ENCODE assay signal across 32 mouse cellular contexts in genomic region chr19:40272674-40273073, GRCm38 (mm10). TPM values are rescaled to one million over a fixed set of nuclear protein-coding genes. Genes with fewer than 3 reads are reported as not detected.
DNase-seq lines count a peak whose midpoint lies in the region; ATAC-seq lines count a peak whose summit lies in the region.
"Had no signal": no experiment of that assay in that cellular context is flagged by ENCODE, and none has a peak within 500 bp of the region (broad histone marks: within the 10 kb centered on the region; RNA-seq: fewer than 3 reads in every experiment).

No protein-coding gene starts in this region.

- no peak overlapping the region for H3K4me2 ChIP-seq in forebrain, embryonic 16.5 days (ENCODE audit: low read length)
- no peak overlapping the region for H3K4me2 ChIP-seq in midbrain, embryonic 11.5 days
- H3K4me2 ChIP-seq in midbrain, embryonic 16.5 days (ENCODE audit: low read length): no peak overlapping the region
- H3K4me2 ChIP-seq: limb, embryonic 12.5 days; midbrain, embryonic 12.5 days; neural tube, embryonic 13.5 days had no signal

- peaks cover 42% of the 10 kb centered on the region for H3K27me3 ChIP-seq in forebrain, embryonic 10.5 days (ENCODE audit: poor library complexity, severe bottlenecking)
- peaks cover 19% of the 10 kb centered on the region for H3K27me3 ChIP-seq in forebrain, embryonic 16.5 days (replicated peaks; ENCODE audit: control insufficient read depth, insufficient read depth, low read length)
- peaks cover 23% of the 10 kb centered on the region for H3K27me3 ChIP-seq in midbrain, embryonic 11.5 days (ENCODE audit: control insufficient read depth, insufficient read depth, low read length)
- peaks cover 27% of the 10 kb centered on the region for H3K27me3 ChIP-seq in midbrain, embryonic 16.5 days (ENCODE audit: control insufficient read depth, insufficient read depth, low read depth, low read length)
- peaks cover 41% of the 10 kb centered on the region for H3K27me3 ChIP-seq in limb, embryonic 10.5 days (ENCODE audit: low read depth, poor library complexity, severe bottlenecking)
- H3K27me3 ChIP-seq: heart, embryonic 12.5 days; intestine, embryonic 15.5 days; Patski had no signal

- no peaks in the 10 kb centered on the region for H3K9me3 ChIP-seq in forebrain, embryonic 10.5 days
- H3K9me3 ChIP-seq in forebrain, embryonic 16.5 days (ENCODE audit: control insufficient read depth, low read length): no peaks in the 10 kb centered on the region
- no peaks in the 10 kb centered on the region for H3K9me3 ChIP-seq in midbrain, embryonic 11.5 days (ENCODE audit: control insufficient read depth, low read length)
- no peaks in the 10 kb centered on the region for H3K9me3 ChIP-seq in midbrain, embryonic 16.5 days (replicated peaks; ENCODE audit: control insufficient read depth, low read length, poor library complexity, severe bottlenecking)
- H3K9me3 ChIP-seq in limb, embryonic 10.5 days (replicated peaks): no peaks in the 10 kb centered on the region
- H3K9me3 ChIP-seq: forebrain, embryonic 12.5 days; G1E; heart, embryonic 12.5 days; intestine, embryonic 15.5 days; limb, embryonic 12.5 days; midbrain, embryonic 12.5 days; neural tube, embryonic 13.5 days had no signal

- no peak for ATAC-seq in forebrain, embryonic 16.5 days
- ATAC-seq in midbrain, embryonic 11.5 days (ENCODE audit: low FRiP score): peak; percentile 12; the same call in 1 of the 2 replicates
- no peak for ATAC-seq in midbrain, embryonic 16.5 days
- ATAC-seq: hindbrain, embryonic 16.5 days; intestine, embryonic 15.5 days; liver, postnatal 0 days; lung, postnatal 0 days; Patski had no signal

- no peaks in the 10 kb centered on the region for H3K36me3 ChIP-seq in forebrain, embryonic 10.5 days (replicated peaks)
- no peaks in the 10 kb centered on the region for H3K36me3 ChIP-seq in forebrain, embryonic 16.5 days (ENCODE audit: control insufficient read depth, insufficient read depth)
- no peaks in the 10 kb centered on the region for H3K36me3 ChIP-seq in midbrain, embryonic 11.5 days (ENCODE audit: control insufficient read depth, insufficient read depth, low read length)
- H3K36me3 ChIP-seq in midbrain, embryonic 16.5 days (ENCODE audit: control insufficient read depth, insufficient read depth, low read length): no peaks in the 10 kb centered on the region
- no peaks in the 10 kb centered on the region for H3K36me3 ChIP-seq in limb, embryonic 10.5 days
- H3K36me3 ChIP-seq: embryonic facial prominence, embryonic 10.5 days; forebrain, embryonic 12.5 days; G1E; heart, embryonic 12.5 days; intestine, embryonic 15.5 days; limb, embryonic 12.5 days; midbrain, embryonic 12.5 days; neural tube, embryonic 13.5 days had no signal

- H3K4me1 ChIP-seq in forebrain, embryonic 10.5 days: peaks cover 40% of the 10 kb centered on the region
- peaks cover 17% of the 10 kb centered on the region for H3K4me1 ChIP-seq in forebrain, embryonic 16.5 days (replicated peaks; ENCODE audit: control insufficient read depth, insufficient read depth, low read length)
- H3K4me1 ChIP-seq in midbrain, embryonic 11.5 days (ENCODE audit: control insufficient read depth, insufficient read depth, low read length): peaks cover 10% of the 10 kb centered on the region
- H3K4me1 ChIP-seq in midbrain, embryonic 16.5 days (ENCODE audit: control insufficient read depth, insufficient read depth, low read length): peaks cover 6% of the 10 kb centered on the region
- peaks cover 14% of the 10 kb centered on the region for H3K4me1 ChIP-seq in limb, embryonic 10.5 days
- H3K4me1 ChIP-seq: limb, embryonic 12.5 days had no signal

- no peak overlapping the region for H3K4me3 ChIP-seq in forebrain, embryonic 10.5 days
- no peak overlapping the region for H3K4me3 ChIP-seq in forebrain, embryonic 16.5 days (replicated peaks; ENCODE audit: low read length)
- no peak overlapping the region for H3K4me3 ChIP-seq in midbrain, embryonic 11.5 days (ENCODE audit: low read depth, low read length)
- no peak overlapping the region for H3K4me3 ChIP-seq in midbrain, embryonic 16.5 days (ENCODE audit: low read depth, low read length)
- no peak overlapping the region for H3K4me3 ChIP-seq in limb, embryonic 10.5 days
- H3K4me3 ChIP-seq: embryonic facial prominence, embryonic 10.5 days; forebrain, embryonic 12.5 days; intestine, embryonic 15.5 days; midbrain, embryonic 12.5 days; neural tube, embryonic 13.5 days had no signal

- no peak overlapping the region for H3K27ac ChIP-seq in forebrain, embryonic 10.5 days
- H3K27ac ChIP-seq in forebrain, embryonic 16.5 days (ENCODE audit: low read length): no peak overlapping the region
- no peak overlapping the region for H3K27ac ChIP-seq in midbrain, embryonic 11.5 days (ENCODE audit: low read depth, low read length)
- no peak overlapping the region for H3K27ac ChIP-seq in midbrain, embryonic 16.5 days (ENCODE audit: low read length)
- H3K27ac ChIP-seq in limb, embryonic 10.5 days: no peak overlapping the region
- H3K27ac ChIP-seq: embryonic facial prominence, embryonic 10.5 days; forebrain, embryonic 12.5 days; intestine, embryonic 15.5 days; limb, embryonic 12.5 days; macrophage; midbrain, embryonic 12.5 days; neural tube, embryonic 13.5 days; stomach, postnatal 0 days had no signal

- peak; percentile 44 for DNase-seq in forebrain, embryonic 10.5 days (ENCODE audit: extremely low spot score, low spot score)
- DNase-seq in midbrain, embryonic 11.5 days (ENCODE audit: low spot score, missing footprints): peak; percentile 87
- peak; percentile 29 for DNase-seq in limb, embryonic 10.5 days (ENCODE audit: low spot score)
- no peak for DNase-seq in layer of hippocampus, adult 8-10 months (ENCODE audit: low spot score in 2 of 2)
- DNase-seq in spleen, postnatal 4 days (ENCODE audit: low spot score in 2 of 2): no peak
- no peak for DNase-seq in heart, postnatal 4 days
- DNase-seq: adrenal gland, postnatal 14 days; cerebellum, adult 2 months; cerebellum, postnatal 25 days; gastrocnemius, postnatal 10 days; heart, postnatal 10 days; kidney, adult 9 months; kidney, postnatal 14 days; layer of hippocampus, postnatal 36 days; liver, postnatal 0 days; thymus, adult 2 months; thymus, postnatal 4 days had no signal

- WGBS in forebrain, embryonic 10.5 days: 22% methylated on average over 13 of the region's 13 CpGs
- 8% methylated on average over 13 of the region's 13 CpGs for WGBS in forebrain, embryonic 16.5 days
- WGBS in midbrain, embryonic 11.5 days: 13% methylated on average over 13 of the region's 13 CpGs
- WGBS in midbrain, embryonic 16.5 days: 11% methylated on average over 13 of the region's 13 CpGs
- 51% methylated on average over 13 of the region's 13 CpGs for WGBS in limb, embryonic 10.5 days

- no peak overlapping the region for H3K9ac ChIP-seq in forebrain, embryonic 16.5 days (replicated peaks; ENCODE audit: low read depth, low read length)
- H3K9ac ChIP-seq in midbrain, embryonic 11.5 days (ENCODE audit: low read length): no peak overlapping the region
- no peak overlapping the region for H3K9ac ChIP-seq in midbrain, embryonic 16.5 days (ENCODE audit: low read depth, low read length)
- H3K9ac ChIP-seq: forebrain, embryonic 12.5 days; intestine, embryonic 15.5 days; limb, embryonic 12.5 days; liver, postnatal 0 days; midbrain, embryonic 12.5 days; neural tube, embryonic 13.5 days had no signal

RNA-seq across cellular contexts. Expression of gene Pdlim1, which starts 1.0 kb away (rescaled TPM):
- polyA plus RNA-seq in forebrain, embryonic 10.5 days (2016; fragmentation: Nextera tagmentation; extraction: Ambion mirVana): 96.1 and 108 TPM in 2 replicates
- 12.5 and 18.3 TPM in 2 replicates for polyA plus RNA-seq in forebrain, embryonic 16.5 days (2015; fragmentation: Nextera tagmentation; extraction: Ambion mirVana)
- 76.7 and 84.2 TPM in 2 replicates for polyA plus RNA-seq in midbrain, embryonic 11.5 days (2014; fragmentation: Nextera tagmentation; extraction: Ambion mirVana)
- polyA plus RNA-seq in midbrain, embryonic 16.5 days (2015; fragmentation: Nextera tagmentation; extraction: Ambion mirVana): 5.0 and 8.4 TPM in 2 replicates
- polyA plus RNA-seq in limb, embryonic 10.5 days (2016; fragmentation: Nextera tagmentation; extraction: Ambion mirVana): 63.2 and 63.7 TPM in 2 replicates
- 10 to 100 TPM; 10.5 to 13.6 (median 13.4) TPM for total RNA-seq in layer of hippocampus, adult 8-10 months (2022)
- 100 to 1,000 TPM; 266 to 281 TPM for total RNA-seq in heart, postnatal 4 days (2021)
- polyA plus RNA-seq: G1E had no signal

Comparison
In these comparisons a context has a peak if more than half of its experiments do, and no peak if none do; other contexts are left out.
1. DNase-seq: peak in forebrain, embryonic 10.5 days (single experiment), midbrain, embryonic 11.5 days (single experiment) and limb, embryonic 10.5 days (single experiment); none in layer of hippocampus, adult 8-10 months (0 of 2), spleen, postnatal 4 days (0 of 2) and heart, postnatal 4 days (single experiment).